Mouse (Mus musculus): ENCODE data around the gene Cd47. TPM values are rescaled to one million over a fixed set of nuclear protein-coding genes. Genes with fewer than 3 reads are reported as not detected.

Gene Cd47
- total RNA-seq (2023; ENCODE audit: inconsistent age) = 272 to 288 TPM (median 277 TPM) in 4 replicates

GRCm38 (mm10) chr16:49799597-49800561, at the start of gene Cd47:
Gene Cd47 (plus strand): TSS chr16:49800533.

Other genes starting within 250 kb of the Cd47 start
- 5.2 to 9.2 TPM (median 7.1 TPM) in 4 replicates for gene Ift57, start 101.3 kb upstream of the Cd47 start, total RNA-seq (2023; ENCODE audit: inconsistent age)

Data from B cell, adult (primary cell).